Mouse (Mus musculus): ENCODE results near the gene Rtf1.

DNA sequence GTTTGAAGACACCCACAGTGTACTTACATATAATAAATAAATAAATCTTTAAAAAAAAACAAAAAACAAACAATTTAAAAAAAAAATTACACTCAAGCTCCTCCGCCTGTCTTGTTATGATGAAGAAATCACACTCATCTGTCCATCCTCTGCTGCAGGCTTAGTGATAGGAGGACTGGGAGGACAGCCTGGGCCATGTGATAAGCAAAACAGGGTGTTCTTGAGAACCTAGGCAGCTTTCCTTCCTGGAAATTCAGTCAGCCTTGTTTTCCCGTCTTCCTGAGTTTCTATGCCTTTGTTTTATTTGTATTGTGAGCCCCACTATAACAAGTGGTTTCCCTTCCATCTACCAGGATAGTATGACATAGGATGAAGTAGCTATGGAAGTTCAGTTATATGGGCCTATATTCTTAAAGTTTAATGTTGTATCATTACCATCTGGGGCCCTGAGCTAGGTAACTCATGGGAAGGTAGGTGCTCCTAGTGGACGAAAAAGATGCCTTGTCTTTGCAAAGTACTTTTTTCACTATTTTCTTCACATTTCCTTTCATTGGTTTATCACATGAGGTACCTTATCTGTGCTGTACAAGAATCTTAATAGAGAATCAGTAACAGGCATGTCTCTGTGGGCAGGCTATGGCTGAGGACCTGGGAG, 53.0 kb downstream of the Rtf1 start:
- TF ChIP-seq CTCF (conservative IDR thresholded peaks at IDR 0.05; ENCODE audit: insufficient read depth, insufficient read length, low read depth, low read length) (no peak), POLR2A (IDR thresholded peaks at IDR 0.05; ENCODE audit: low read depth, low read length) (no peak)
